Mouse (Mus musculus): ENCODE data around the gene Phyhipl. TPM values are rescaled to one million over a fixed set of nuclear protein-coding genes. Genes with fewer than 3 reads are reported as not detected.

Phyhipl gene
- 1.0 and 1.2 TPM in 2 replicates for polyA plus RNA-seq (2015; fragmentation: Nextera tagmentation; extraction: Ambion mirVana)

DNA sequence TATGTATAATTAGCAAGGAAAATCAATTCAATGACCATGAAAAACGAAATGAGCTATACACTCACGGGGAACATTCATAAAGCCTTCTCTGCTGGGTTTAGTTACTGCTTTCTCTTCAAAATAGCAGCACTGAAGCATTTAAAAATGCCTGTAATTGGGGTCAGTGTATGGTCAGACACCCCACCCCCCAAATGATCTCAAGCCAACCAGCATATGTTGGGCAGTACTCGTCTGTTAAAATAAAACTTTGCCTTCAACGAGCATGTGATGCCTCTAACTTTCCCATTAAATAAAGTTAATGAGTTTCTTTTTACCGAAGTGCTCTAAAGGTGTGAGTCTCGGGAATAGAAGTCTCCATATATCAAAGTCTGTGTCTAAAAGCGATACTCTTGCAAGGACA lies at the start of gene Phyhipl:
Gene Phyhipl, minus strand, starts transcription at position 138 of the 400 bp plus-strand sequence.
- Histone ChIP-seq H3K4me3 (no peak within 1 kb of the TSS), H3K27me3 (no peaks in the 10 kb centered on the region), H3K9me3 (no peaks in the 10 kb centered on the region), H3K9ac (no peak within 1 kb of the TSS), H3K4me2 (no peak within 1 kb of the TSS), H3K4me1 (no peaks in the 10 kb centered on the region), H3K27ac (no peak within 1 kb of the TSS), H3K36me3 (no peaks in the 10 kb centered on the region)
- WGBS, result 63% methylated on average over 7 of the region's 7 CpGs
- ATAC-seq (ENCODE audit: borderline replicate concordance, extremely low read depth, low FRiP score, low TSS enrichment), result no peak

DNA sequence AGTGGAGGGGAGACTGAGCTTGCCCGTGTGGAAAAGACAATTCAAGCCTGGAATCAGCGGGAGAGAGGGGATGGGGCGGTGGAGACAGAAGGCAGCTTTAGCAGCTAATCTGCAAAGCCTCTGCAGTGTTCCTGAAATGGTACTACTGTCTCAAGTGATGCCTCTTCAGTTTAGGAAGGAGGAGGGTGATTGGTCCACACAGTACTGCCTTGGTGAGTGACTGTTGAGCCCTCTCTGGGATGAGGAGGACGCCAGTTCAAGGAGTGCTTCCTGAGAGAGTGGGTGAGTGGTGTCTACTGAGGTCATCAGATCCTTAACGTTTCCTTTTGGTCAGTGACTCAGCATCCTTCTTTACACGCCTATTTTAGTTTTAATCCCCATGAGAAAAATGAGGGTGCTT lies 47.4 kb upstream of the Phyhipl start:
- ATAC-seq (ENCODE audit: borderline replicate concordance, extremely low read depth, low FRiP score, low TSS enrichment), result no peak
- Histone ChIP-seq H3K27ac (no peak overlapping the region), H3K9me3 (no peaks in the 10 kb centered on the region), H3K36me3 (no peaks in the 10 kb centered on the region), H3K4me2 (no peak overlapping the region), H3K27me3 (no peaks in the 10 kb centered on the region), H3K4me1 (no peaks in the 10 kb centered on the region), H3K4me3 (no peak overlapping the region), H3K9ac (no peak overlapping the region)
- 60% methylated on average over 6 of the region's 6 CpGs for WGBS

DNA sequence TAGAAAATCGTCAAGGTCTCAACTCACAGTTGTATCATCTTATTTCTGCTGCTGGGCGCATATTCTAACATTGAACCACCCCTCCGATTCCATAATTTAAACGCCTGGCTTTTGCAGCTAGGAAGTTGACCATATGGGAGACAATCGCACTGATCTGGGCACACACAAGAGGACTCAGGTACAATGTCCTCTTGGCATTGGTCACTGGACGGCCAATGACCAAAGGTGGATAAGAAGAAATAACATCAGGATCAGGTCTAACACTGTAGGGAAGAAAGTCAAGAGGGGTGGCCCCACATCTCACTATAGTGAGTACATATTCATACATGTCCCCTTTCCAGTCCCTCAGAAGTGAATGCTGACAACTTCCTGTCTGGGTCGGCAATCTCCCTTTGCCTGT lies 43.8 kb upstream of the Phyhipl start:
- 83% methylated on average over 7 of the region's 7 CpGs for WGBS
- Histone ChIP-seq H3K4me1 (peaks cover 4% of the 10 kb centered on the region; the same call in 1 of the 2 replicates), H3K27ac (no peak overlapping the region), H3K27me3 (no peaks in the 10 kb centered on the region), H3K4me3 (no peak overlapping the region), H3K36me3 (no peaks in the 10 kb centered on the region), H3K4me2 (no peak overlapping the region), H3K9me3 (no peaks in the 10 kb centered on the region), H3K9ac (no peak overlapping the region)
- ATAC-seq (ENCODE audit: borderline replicate concordance, extremely low read depth, low FRiP score, low TSS enrichment), result no peak

DNA sequence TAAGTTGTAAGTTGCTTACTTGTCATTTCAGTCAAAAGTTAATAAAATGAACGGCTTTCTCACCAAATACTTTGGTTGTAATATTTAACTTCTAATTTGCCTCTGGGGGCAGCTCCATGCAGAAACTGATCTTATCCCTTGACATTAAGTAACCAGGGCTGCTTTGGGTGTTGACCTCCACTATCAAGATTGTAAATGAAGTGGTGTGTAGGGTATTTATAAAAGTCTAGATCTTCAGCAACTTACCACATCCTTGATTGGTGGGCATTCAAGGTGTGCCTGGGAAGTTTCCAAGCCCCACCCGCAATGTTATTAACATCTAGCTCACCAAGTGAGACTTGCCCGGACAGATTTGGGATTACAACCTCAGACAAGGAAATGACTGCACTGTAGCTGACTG lies 42.2 kb upstream of the Phyhipl start:
- 82% methylated on average over 3 of the region's 3 CpGs for WGBS

DNA sequence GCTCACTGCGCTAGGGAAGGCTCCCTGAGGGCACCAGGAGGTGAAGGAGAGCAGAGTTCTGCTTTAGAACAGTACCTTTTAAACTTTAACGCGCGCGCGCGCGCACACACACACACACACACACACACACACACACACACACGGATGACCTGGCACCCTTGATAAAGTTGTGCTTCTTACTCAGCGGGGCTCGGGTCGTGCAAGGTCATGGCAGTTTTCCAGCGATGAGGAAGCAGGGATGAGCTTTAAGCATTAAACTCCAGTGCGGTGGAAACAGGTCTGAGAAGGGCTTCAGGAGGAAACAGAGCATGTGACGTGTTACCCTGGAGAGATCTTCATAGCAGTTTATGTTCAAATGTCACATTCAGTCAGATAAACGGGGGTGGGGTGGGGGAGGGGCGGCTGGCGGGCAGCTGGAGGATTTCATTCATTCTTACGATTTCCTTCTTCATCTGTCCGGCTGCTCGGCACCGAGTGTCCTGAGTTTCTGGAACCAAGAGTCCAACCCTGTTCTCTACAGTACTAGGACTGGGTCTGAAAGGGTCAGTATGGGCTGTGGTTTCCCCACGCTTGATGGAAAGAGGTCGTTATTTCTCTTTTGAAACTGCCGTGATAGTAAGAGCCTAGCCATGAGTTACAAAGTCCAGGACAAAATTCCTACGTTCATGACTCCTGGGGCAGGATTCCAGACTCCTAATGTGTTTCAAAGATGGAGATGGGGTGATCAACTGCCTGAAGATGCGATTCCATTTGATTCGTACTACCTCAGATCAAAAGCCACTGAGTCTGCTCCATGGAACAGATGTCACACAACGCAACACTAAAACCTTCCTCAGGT lies 41.2 kb upstream of the Phyhipl start:
- peaks cover 4% of the 10 kb centered on the region; the same call in 1 of the 2 replicates for H3K4me1 ChIP-seq
- H3K27ac ChIP-seq, result no peak overlapping the region
- H3K9ac ChIP-seq, result no peak overlapping the region
- H3K4me3 ChIP-seq, result no peak overlapping the region
- H3K36me3 ChIP-seq, result no peaks in the 10 kb centered on the region
- no peak for ATAC-seq (ENCODE audit: borderline replicate concordance, extremely low read depth, low FRiP score, low TSS enrichment)
- no peaks in the 10 kb centered on the region for H3K27me3 ChIP-seq
- peak overlapping the region; percentile 7; the same call in 1 of the 2 replicates for H3K4me2 ChIP-seq
- WGBS, result 49% methylated on average over 29 of the region's 29 CpGs
- no peaks in the 10 kb centered on the region for H3K9me3 ChIP-seq

More for the DNA sequence above, 42.2 kb upstream of the Phyhipl start:
- no peak overlapping the region for H3K27ac ChIP-seq
- H3K4me1 ChIP-seq, result peaks cover 4% of the 10 kb centered on the region; the same call in 1 of the 2 replicates
- H3K36me3 ChIP-seq, result no peaks in the 10 kb centered on the region
- no peak overlapping the region for H3K9ac ChIP-seq
- H3K27me3 ChIP-seq, result no peaks in the 10 kb centered on the region
- ATAC-seq (ENCODE audit: borderline replicate concordance, extremely low read depth, low FRiP score, low TSS enrichment), result no peak
- H3K4me3 ChIP-seq, result no peak overlapping the region
- no peak overlapping the region for H3K4me2 ChIP-seq
- H3K9me3 ChIP-seq, result no peaks in the 10 kb centered on the region

DNA sequence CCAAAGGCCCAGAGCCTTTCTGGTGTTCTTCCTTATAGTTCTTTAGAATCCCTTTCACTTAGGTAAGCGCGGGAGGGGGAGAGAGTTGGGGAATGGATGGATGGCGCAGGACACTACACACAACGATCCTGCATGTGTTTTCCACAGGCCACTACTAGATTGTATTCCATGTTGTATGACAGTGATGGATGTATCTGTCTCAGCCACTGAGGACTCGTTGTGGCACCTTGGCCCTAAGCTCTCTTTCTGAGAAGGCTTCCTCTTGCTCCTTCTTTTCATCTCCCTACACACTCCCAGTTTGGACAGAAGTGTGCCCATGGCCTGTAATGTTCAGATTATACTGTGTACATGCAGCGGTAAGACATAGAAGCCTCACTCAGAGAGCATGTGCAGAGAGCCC lies 33.6 kb upstream of the Phyhipl start:
- no peak for ATAC-seq (ENCODE audit: borderline replicate concordance, extremely low read depth, low FRiP score, low TSS enrichment)
- Histone ChIP-seq H3K9me3 (no peaks in the 10 kb centered on the region), H3K9ac (no peak overlapping the region), H3K4me1 (no peaks in the 10 kb centered on the region), H3K27ac (no peak overlapping the region), H3K36me3 (no peaks in the 10 kb centered on the region), H3K4me3 (no peak overlapping the region), H3K4me2 (no peak overlapping the region), H3K27me3 (no peaks in the 10 kb centered on the region)
- WGBS, result 70% methylated on average over 6 of the region's 6 CpGs

DNA sequence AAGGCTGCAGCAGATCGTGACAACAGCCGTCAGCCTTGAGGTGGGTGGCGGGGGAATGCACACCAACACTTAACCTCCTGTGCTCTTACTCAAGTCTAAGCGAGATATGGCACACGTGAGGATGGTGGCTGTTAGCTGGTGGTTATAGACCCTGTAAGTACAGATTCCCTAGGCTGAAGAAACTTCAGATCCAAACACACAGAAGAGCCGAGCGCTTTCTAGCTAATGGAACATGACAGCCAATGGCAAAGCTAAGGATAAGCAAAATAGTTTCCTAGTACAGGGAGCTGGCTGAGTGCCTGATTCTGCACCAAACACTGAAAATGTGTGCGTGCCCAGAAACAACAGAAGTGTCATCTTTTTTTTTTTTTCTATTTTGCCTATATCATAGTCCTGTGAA lies 33.1 kb upstream of the Phyhipl start:
- Histone ChIP-seq H3K36me3 (no peaks in the 10 kb centered on the region), H3K27ac (no peak overlapping the region), H3K9ac (no peak overlapping the region), H3K9me3 (no peaks in the 10 kb centered on the region), H3K4me1 (no peaks in the 10 kb centered on the region), H3K27me3 (no peaks in the 10 kb centered on the region), H3K4me3 (no peak overlapping the region), H3K4me2 (no peak overlapping the region)
- ATAC-seq (ENCODE audit: borderline replicate concordance, extremely low read depth, low FRiP score, low TSS enrichment), result no peak
- 36% methylated on average over 8 of the region's 8 CpGs for WGBS

DNA sequence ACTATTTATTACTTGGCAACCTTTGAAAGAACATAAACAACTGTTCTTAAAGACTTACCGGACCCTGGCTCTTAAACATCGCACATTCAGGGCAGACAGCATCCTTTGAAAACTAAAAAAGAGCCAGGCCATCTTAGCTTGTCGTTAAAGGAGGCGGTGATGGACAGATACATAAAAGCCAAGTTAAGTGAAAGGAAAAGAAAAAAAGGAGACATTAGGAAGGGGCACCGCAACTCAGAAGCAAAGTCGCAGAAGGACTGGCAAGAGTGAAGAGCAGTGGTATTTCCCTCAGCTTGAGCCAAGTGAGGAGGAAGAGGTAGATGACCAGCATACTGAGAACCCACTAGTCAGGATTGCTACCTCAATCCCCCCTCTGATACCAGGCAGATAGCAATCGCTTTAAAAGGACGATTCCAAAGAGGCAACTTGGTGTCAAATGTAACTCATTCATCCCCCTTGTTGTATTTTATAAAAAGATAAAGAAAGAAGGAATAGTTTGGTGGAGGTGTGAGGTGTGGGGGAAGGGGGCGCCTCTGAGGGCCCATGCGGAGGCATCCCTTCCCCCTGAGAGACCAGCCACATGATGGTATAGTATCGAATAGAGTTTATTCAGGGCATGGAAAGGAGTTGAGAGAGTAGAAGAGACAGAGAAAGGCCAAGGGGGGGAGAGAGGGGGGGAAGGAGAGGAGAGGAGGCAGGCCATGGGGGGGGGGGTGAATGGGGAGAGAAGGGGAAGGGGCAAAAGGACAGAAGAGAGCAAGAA lies 31.4 kb upstream of the Phyhipl start:
- no peaks in the 10 kb centered on the region for H3K4me1 ChIP-seq
- no peaks in the 10 kb centered on the region for H3K9me3 ChIP-seq
- H3K4me3 ChIP-seq, result no peak overlapping the region
- H3K27ac ChIP-seq, result no peak overlapping the region
- WGBS, result 66% methylated on average over 11 of the region's 11 CpGs
- no peaks in the 10 kb centered on the region for H3K36me3 ChIP-seq
- no peak overlapping the region for H3K9ac ChIP-seq
- no peak for ATAC-seq (ENCODE audit: borderline replicate concordance, extremely low read depth, low FRiP score, low TSS enrichment)
- H3K27me3 ChIP-seq, result no peaks in the 10 kb centered on the region
- H3K4me2 ChIP-seq, result no peak overlapping the region

DNA sequence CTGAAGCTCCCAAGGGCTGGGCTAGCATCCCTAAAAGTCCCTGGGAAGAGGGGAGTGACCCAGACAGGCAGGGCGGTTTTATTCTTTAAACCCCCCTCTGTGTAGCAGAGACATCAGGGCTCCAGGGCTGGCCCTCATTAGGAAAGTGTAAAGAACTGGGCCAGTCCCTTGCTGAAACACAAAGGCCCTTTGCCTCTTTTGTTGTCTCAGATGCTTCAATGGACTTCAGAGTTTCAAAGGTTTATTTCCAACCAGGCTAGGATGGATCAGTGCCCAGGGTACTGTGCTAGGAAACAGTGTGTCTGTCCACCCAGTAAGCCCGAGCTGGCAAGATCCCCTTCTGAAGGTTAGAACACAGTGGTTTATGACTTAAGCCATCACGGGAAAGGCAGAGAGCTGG lies 30.7 kb upstream of the Phyhipl start:
- H3K4me1 ChIP-seq, result no peaks in the 10 kb centered on the region

DNA sequence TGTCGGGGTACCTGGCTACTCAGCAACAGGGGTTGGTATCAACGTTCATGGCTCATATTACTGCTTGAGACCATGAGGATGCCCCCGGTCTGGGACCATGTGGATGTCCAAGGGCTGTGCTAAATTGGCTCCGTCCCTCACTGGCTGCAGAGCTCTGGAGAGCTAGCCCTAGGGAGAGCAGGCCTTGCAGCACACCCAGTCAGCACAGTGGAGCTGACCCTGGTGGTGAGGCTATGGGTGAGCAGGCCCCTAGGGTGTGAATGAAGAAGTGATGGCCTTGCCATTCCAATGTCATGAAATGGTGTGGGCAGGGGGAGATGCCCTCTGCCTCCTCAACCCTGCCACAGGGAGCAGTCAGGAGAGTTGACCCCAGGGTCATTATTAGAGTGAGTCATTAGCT lies 27.7 kb upstream of the Phyhipl start:
- H3K9me3 ChIP-seq, result no peaks in the 10 kb centered on the region
- 92% methylated on average over 4 of the region's 4 CpGs for WGBS
- no peak overlapping the region for H3K27ac ChIP-seq
- ATAC-seq (ENCODE audit: borderline replicate concordance, extremely low read depth, low FRiP score, low TSS enrichment), result no peak
- no peak overlapping the region for H3K9ac ChIP-seq
- no peak overlapping the region for H3K4me3 ChIP-seq
- no peaks in the 10 kb centered on the region for H3K4me1 ChIP-seq
- no peaks in the 10 kb centered on the region for H3K27me3 ChIP-seq
- no peak overlapping the region for H3K4me2 ChIP-seq
- H3K36me3 ChIP-seq, result no peaks in the 10 kb centered on the region

More for the DNA sequence above, 30.7 kb upstream of the Phyhipl start:
- Histone ChIP-seq H3K4me3 (no peak overlapping the region), H3K9ac (no peak overlapping the region), H3K9me3 (no peaks in the 10 kb centered on the region), H3K27me3 (no peaks in the 10 kb centered on the region), H3K36me3 (no peaks in the 10 kb centered on the region), H3K27ac (no peak overlapping the region), H3K4me2 (no peak overlapping the region)
- WGBS, result 30% methylated on average over 3 of the region's 3 CpGs
- no peak for ATAC-seq (ENCODE audit: borderline replicate concordance, extremely low read depth, low FRiP score, low TSS enrichment)

DNA sequence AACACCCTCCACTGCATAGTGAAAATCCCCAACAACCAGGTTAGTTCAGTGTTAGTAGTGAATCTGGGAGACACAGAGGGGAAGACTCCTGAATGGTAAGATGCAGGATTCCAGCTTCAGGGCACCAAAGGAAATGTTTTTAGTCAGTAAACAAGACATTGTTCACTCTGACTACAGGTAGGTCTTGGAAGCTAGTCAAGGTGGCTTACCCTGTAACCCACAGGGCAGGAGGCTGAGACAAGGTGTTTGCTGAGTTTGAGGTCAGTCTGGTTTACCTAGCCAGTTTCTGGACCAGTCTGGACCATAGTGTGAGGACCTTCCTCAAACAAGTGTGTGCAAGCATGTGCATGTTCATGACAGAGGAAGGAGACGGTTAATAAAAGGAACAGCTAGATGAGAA lies 22.2 kb upstream of the Phyhipl start:
- Histone ChIP-seq H3K9ac (no peak overlapping the region), H3K4me2 (no peak overlapping the region), H3K9me3 (no peaks in the 10 kb centered on the region), H3K4me3 (no peak overlapping the region), H3K27me3 (no peaks in the 10 kb centered on the region), H3K27ac (no peak overlapping the region), H3K4me1 (no peaks in the 10 kb centered on the region), H3K36me3 (no peaks in the 10 kb centered on the region)
- 86% methylated on average over 1 of the region's 1 CpGs for WGBS
- ATAC-seq (ENCODE audit: borderline replicate concordance, extremely low read depth, low FRiP score, low TSS enrichment), result no peak

DNA sequence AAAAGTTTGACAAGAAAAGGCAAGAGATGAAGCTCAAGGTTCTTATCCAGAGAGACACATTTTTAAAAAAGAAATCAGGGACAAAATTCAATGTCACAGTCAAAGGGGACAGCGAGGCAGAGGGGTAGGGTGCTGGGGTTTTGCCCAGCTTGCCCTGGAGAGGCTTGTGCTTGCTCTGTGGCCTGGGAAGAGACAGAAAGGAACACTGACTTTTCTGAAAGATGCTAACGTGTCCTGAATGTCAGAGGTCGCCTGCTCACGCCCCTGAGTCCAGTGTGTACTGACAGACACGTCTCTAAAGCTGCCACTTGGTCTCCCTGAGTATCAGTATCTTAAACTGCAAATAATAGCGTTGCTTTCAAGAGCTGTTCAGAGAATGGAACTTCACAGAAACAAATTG lies 507 bp upstream of the Phyhipl start:
- Histone ChIP-seq H3K4me1 (no peaks in the 10 kb centered on the region), H3K9me3 (no peaks in the 10 kb centered on the region), H3K36me3 (no peaks in the 10 kb centered on the region), H3K4me3 (no peak overlapping the region), H3K27me3 (no peaks in the 10 kb centered on the region), H3K4me2 (no peak overlapping the region), H3K9ac (no peak overlapping the region), H3K27ac (no peak overlapping the region)
- WGBS, result 36% methylated on average over 6 of the region's 6 CpGs
- no peak for ATAC-seq (ENCODE audit: borderline replicate concordance, extremely low read depth, low FRiP score, low TSS enrichment)
